Mouse (Mus musculus): ENCODE data around the gene Mrgprb8.
"Not testable (repeated sequence)": the region's sequence is repeated elsewhere in the genome, so short reads cannot be mapped to it uniquely, and the experiment has no call there.

The Mrgprb8 gene

DNA sequence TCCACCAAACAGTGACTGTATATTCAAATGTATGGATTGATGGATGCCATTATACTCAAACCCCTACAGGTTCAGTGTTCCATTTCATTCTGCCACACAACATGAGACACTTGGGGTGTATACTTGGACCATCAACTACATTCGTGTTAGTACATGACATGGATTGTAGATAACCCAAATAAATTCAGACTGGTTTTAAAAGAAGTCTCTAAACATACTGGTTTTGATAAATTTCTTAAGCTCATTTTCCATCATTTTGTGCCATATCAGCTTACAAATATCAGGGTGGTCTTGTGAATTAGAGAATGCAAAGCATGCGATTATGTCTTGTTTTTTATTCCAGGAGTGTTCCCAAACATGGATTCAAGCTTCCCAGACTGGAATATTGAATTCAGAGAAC, at the start of gene Mrgprb8:
Mrgprb8 (plus strand) TSS at position 301 of the 400 bp plus-strand sequence.
- no peak for DNase-seq (ENCODE audit: low spot score)

DNA sequence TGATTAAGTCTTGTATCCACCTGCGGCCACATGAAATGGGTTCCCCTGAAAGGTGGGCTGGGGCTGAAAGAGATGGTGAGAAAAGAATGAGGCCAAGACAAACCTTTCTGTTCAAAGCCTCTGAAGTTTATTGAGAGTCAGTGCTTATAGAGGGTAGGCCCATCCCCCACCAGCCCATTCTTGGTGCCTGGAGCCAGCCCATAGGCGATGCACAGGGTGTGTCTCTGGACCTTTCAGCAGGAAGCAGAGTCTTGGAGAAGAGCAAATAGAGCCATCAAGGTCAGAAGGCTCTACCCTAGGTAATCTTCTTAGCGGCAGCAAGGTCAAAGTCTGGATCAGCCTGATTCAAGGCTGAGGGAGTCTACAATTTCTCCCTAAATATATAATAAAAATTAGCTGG, 47.6 kb downstream of the Mrgprb8 start:
- not testable (repeated sequence) for DNase-seq (ENCODE audit: low spot score)

DNA sequence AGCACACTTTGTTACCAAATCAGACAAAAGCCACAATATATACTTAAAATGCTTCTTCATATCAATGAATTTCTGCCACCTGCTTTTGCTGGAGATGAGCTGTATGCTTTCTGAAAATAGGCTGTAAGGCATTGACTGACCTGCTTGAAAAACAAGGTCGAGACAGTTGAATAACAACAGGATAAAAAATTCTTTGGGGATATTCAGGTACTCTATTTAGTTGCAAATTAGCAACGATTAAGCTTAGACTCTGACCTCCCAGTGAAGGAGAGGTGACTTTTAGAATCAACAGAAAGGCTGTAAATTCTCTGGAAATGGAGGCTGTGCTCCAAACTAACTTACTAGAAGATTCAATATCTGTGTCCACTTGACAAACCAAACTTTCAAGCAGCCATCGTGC, 48.3 kb downstream of the Mrgprb8 start:
- DNase-seq (ENCODE audit: low spot score), result no peak
